Mouse (Mus musculus) liver, adult 2 months (tissue): ENCODE data around the gene Cd82. TPM values are rescaled to one million over a fixed set of nuclear protein-coding genes. Genes with fewer than 3 reads are reported as not detected.

Source experiments
- DNase-seq: peaks from one replicate; pipeline ENCODE4 v3.0.0-alpha.2; 2011; ENCODE audit warnings: low read depth, low spot score; ENCODE audit errors: extremely low read depth
- H3K27ac ChIP-seq: fragments of 200-500 bp; replicated peaks from 2 replicates; pipeline ENCODE4 v1.5.1; 2012; ENCODE audit warnings: low read depth, mild to moderate bottlenecking, control low read depth, inconsistent platforms, low read length; ENCODE audit not compliant: insufficient read depth
- H3K27me3 ChIP-seq: fragments of 200-500 bp; 2 replicates; pipeline ENCODE4 v1.6.1; 2012; ENCODE audit warnings: mild to moderate bottlenecking, moderate library complexity, low read length, inconsistent platforms; ENCODE audit not compliant: control insufficient read depth, insufficient read depth
- H3K36me3 ChIP-seq: fragments of 200-500 bp; 2 replicates; pipeline ENCODE4 v1.6.1; 2012; ENCODE audit warnings: low read length, inconsistent platforms; ENCODE audit not compliant: control insufficient read depth, insufficient read depth
- H3K4me1 ChIP-seq: fragments of 200-500 bp; 2 replicates; pipeline ENCODE4 v1.6.1; 2011; ENCODE audit warnings: low read length; ENCODE audit not compliant: control insufficient read depth, insufficient read depth
- H3K4me3 ChIP-seq: fragments of 200-500 bp; 2 replicates; pipeline ENCODE4 v1.5.1; 2011; ENCODE audit warnings: low read depth, mild to moderate bottlenecking, control low read depth, low read length, moderate library complexity; ENCODE audit not compliant: insufficient read depth
- H3K79me2 ChIP-seq: fragments of 200-500 bp; 2 replicates; pipeline ENCODE4 v1.6.1; 2012; ENCODE audit warnings: inconsistent platforms, mild to moderate bottlenecking, low read length, moderate library complexity; ENCODE audit not compliant: control insufficient read depth, insufficient read depth
- H3K9ac ChIP-seq: fragments of 200-500 bp; 2 replicates; pipeline ENCODE4 v1.6.1; 2012; ENCODE audit warnings: low read depth, mild to moderate bottlenecking, control low read depth, inconsistent platforms, low read length
- CTCF ChIP-seq: fragments of 200-500 bp; IDR thresholded peaks from 2 replicates; pipeline ENCODE4 v1.5.1; 2011; ENCODE audit warnings: low read depth, low read length, control low read depth
- POLR2A ChIP-seq: fragments of 200-500 bp; IDR thresholded peaks from 2 replicates; pipeline ENCODE4 v1.6.1; 2011; ENCODE audit warnings: low read length, control low read depth; ENCODE audit not compliant: insufficient read depth; ENCODE audit errors: extremely low read depth
- WGBS: fragments of 180-500 bp; shearing (Covaris S2); methylation state at CpG from one replicate; pipeline ENCODE4 v1.1.7; 2018; 5-methylcytosine and 5-hydroxymethylcytosine counted together
- polyA plus RNA-seq: library from polyadenylated mRNA; depleted of rRNA; stranded (reverse); fragments of >200 nt; gene quantifications from 2 replicates; pipeline ENCODE4 v1.2.3, GENCODE M21; 2012; rRNA removed
- total RNA-seq: library from RNA; depleted of rRNA; stranded (reverse); fragments of >200 nt; gene quantifications from 2 replicates; pipeline ENCODE4 v1.2.3, GENCODE M21; 2014; rRNA removed

Gene Cd82
- total and polyA plus RNA-seq, 2 experiments: 81.6 to 148 TPM

DNA sequence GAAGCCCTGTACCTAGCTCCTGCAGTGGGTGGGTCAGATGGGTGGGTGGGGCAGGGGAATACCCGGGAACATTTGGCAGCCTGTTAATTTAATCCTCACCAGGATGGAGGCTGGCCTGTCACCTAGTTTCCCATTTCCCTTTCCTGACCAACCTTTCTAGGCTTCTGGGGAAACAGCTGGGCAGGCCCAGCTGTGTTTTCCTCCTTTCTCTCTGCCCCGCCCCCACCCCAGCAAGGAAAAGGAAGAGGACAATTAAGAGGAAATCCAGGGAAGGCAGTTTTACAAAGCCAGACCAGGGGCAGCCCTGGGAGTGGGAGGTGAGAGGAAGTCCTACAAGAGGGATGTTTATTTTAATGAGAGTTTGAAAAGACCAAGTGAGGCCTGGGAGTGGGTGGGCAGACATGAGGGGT lies 82.3 kb downstream of the Cd82 start:
- no peak for TF ChIP-seq CTCF
- TF ChIP-seq POLR2A: no peak
- H3K79me2 ChIP-seq: no peaks in the 10 kb centered on the region
- no peaks in the 10 kb centered on the region for H3K27me3 ChIP-seq
- no peaks in the 10 kb centered on the region for H3K4me1 ChIP-seq
- H3K9ac ChIP-seq: no peak overlapping the region
- no peak for DNase-seq
- no peak overlapping the region for H3K4me3 ChIP-seq
- no peak overlapping the region for H3K27ac ChIP-seq
- H3K36me3 ChIP-seq: no peaks in the 10 kb centered on the region
- WGBS: 31% methylated on average over 2 of the region's 2 CpGs

DNA sequence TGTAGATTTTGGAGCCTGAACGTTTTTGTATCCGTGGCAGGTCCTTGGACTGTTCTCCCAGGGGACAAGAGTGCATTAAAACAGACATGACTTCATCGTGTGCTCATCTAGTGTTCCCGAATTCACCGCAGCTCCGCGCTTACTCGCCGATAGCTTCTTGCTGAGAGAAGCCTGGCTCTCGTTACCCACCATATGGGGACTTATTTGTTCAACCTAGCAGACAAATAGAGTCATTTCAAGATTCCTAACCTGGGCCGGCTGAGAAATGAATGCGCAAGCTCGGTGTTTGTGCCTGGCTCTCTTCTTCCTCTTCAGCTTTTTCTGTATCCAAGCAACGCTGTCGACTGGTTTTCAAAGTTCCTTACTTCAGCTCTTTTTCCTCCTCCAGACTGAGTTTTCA lies 85.1 kb downstream of the Cd82 start:
- no peak for DNase-seq
- H3K27ac ChIP-seq: no peak overlapping the region
- 75% methylated on average over 15 of the region's 15 CpGs for WGBS
- no peak overlapping the region for H3K4me3 ChIP-seq
- no peaks in the 10 kb centered on the region for H3K27me3 ChIP-seq
- no peaks in the 10 kb centered on the region for H3K36me3 ChIP-seq
- no peaks in the 10 kb centered on the region for H3K79me2 ChIP-seq
- no peak overlapping the region for H3K9ac ChIP-seq
- TF ChIP-seq CTCF: no peak
- no peak for TF ChIP-seq POLR2A
- H3K4me1 ChIP-seq: no peaks in the 10 kb centered on the region

DNA sequence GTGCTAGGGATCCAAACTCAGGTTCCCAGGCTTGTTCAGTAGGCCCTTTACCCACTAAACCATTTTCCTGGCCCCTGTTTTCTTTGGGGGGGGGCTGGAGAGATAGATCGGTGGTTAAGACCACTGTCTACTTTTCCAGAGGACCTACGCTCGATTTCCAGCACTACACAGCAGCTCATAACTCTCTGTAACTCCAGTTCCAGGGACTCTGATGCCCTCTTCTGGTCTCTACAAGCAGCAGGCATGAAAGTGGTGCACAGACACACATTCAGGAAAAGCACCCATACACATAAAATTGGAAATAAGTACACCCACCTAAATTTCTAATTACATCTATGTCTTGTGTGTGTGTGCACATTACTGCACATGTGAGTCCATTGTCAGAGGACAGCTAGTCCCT lies 85.8 kb downstream of the Cd82 start:
- Histone ChIP-seq H3K4me3 (no peak overlapping the region), H3K79me2 (no peaks in the 10 kb centered on the region), H3K9ac (no peak overlapping the region), H3K27me3 (no peaks in the 10 kb centered on the region), H3K27ac (no peak overlapping the region), H3K36me3 (no peaks in the 10 kb centered on the region), H3K4me1 (no peaks in the 10 kb centered on the region)
- 94% methylated on average over 3 of the region's 3 CpGs for WGBS
- TF ChIP-seq POLR2A: no peak
- TF ChIP-seq CTCF: no peak
- no peak for DNase-seq

DNA sequence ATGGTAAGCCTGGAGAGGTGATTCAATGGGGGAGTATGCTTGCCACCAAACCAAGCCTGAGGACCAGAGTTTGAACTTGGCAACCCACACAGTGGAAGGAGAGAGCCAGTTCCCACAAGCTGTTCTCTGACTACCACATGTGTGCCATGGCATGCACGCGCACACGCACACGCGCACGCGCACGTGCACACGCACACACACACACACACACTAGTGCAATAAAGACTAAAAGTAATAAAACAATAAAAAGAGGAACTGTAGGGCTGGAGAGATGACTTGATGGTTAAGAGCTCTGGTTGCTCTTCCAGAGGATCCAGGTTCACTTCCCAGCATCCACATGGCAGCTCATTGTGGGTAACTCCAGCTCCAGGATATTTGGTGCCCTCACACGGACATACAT lies 90.1 kb downstream of the Cd82 start:
- Histone ChIP-seq H3K27me3 (no peaks in the 10 kb centered on the region), H3K4me3 (no peak overlapping the region), H3K36me3 (no peaks in the 10 kb centered on the region), H3K79me2 (no peaks in the 10 kb centered on the region), H3K9ac (no peak overlapping the region), H3K4me1 (no peaks in the 10 kb centered on the region), H3K27ac (no peak overlapping the region)
- WGBS: 98% methylated on average over 10 of the region's 10 CpGs
- no peak for DNase-seq
- TF ChIP-seq POLR2A: no peak
- TF ChIP-seq CTCF: no peak

DNA sequence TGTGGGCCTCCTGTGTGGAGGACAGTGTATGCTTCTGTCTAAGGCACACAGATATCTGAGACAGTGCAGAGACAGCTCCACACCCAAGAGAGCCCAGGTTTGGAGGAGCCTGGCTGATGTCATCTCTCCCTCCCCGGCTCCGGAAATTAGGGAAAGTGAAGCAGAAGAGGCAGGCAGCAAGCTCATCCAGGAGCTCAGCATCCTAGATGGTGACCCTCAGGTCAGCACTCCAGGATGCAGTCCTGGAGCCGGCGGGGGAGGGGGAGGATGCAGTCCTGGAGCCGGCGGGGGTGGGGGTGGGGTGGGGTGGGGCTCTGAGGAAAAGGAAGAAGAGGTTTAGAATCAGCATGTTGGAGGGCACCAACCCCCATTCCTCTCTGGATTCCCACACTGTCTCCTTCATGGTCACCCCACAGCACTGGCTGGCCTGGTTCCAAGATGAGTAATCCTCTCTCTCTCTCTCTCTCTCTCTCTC lies 90.8 kb downstream of the Cd82 start:
- H3K9ac ChIP-seq: no peak overlapping the region
- no peak for DNase-seq

More for the DNA sequence above, 90.8 kb downstream of the Cd82 start:
- Histone ChIP-seq H3K4me3 (no peak overlapping the region), H3K27me3 (no peaks in the 10 kb centered on the region), H3K79me2 (no peaks in the 10 kb centered on the region), H3K36me3 (no peaks in the 10 kb centered on the region), H3K4me1 (no peaks in the 10 kb centered on the region), H3K27ac (no peak overlapping the region)
- no peak for TF ChIP-seq POLR2A
- 24% methylated on average over 6 of the region's 6 CpGs for WGBS

Other genes with a start within 250 kb of the Cd82 start
- gene Tspan18, start 128.6 kb downstream of the Cd82 start, total RNA-seq: 0.55 and 1.8 TPM in 2 replicates
- gene Tspan18, start 128.6 kb downstream of the Cd82 start, polyA plus RNA-seq: 1.7 and 2.4 TPM in 2 replicates
- gene Gm10803, start 97.4 kb upstream of the Cd82 start, total RNA-seq: not detected in 2 replicates
- not detected in 2 replicates for gene Gm10803, start 97.4 kb upstream of the Cd82 start, polyA plus RNA-seq
- not detected in 2 replicates for gene Alx4, start 179.2 kb upstream of the Cd82 start, total RNA-seq
- gene Alx4, start 179.2 kb upstream of the Cd82 start, polyA plus RNA-seq: not detected in 2 replicates